11 mouse cellular contexts compared by ENCODE assay signal in the genomic region with DNA sequence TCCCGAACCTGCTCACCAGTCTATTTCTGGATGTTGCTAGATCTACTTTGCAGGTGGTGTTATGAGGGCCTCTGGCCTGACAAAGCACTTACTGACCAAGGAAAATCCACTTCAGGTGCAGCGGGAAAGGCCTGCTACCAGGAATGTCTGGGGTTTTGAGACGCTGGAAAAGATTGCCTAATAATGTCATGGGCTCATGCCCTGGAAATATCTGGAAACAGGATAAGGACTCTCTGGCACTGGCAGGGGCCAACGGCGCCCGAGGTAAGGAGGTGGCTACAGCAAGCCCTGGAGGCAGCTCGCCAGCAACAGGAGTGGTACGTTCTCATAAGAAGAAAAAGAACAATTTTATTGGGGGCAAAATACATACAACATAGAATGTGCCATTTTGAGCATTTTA.
DNase-seq lines count a peak whose midpoint lies in the region; ATAC-seq lines count a peak whose summit lies in the region.
"Had no signal": no experiment of that assay in that cellular context is flagged by ENCODE, and none has a peak within 500 bp of the region (broad histone marks: within the 10 kb centered on the region; RNA-seq: fewer than 3 reads in every experiment).

No protein-coding gene starts in this region.

- peak overlapping the region; percentile 76 for H3K27ac ChIP-seq in heart, embryonic 10.5 days
- peak overlapping the region; percentile 60; the same call in 1 of the 2 replicates for H3K27ac ChIP-seq in embryonic facial prominence, embryonic 15.5 days (replicated peaks)
- H3K27ac ChIP-seq in limb, embryonic 12.5 days, result peak overlapping the region; percentile 57
- no peak overlapping the region for H3K27ac ChIP-seq in intestine, embryonic 16.5 days (ENCODE audit: low read length)
- no peak overlapping the region for H3K27ac ChIP-seq in liver, embryonic 11.5 days (ENCODE audit: low read depth, low read length)
- H3K27ac ChIP-seq: hindbrain, embryonic 15.5 days; neural tube, embryonic 13.5 days had no signal

- intact Hi-C loops in heart, postnatal 14 days (cut with DNase I), result no loop called here

- no peaks in the 10 kb centered on the region for H3K9me3 ChIP-seq in heart, embryonic 10.5 days
- H3K9me3 ChIP-seq in embryonic facial prominence, embryonic 15.5 days (replicated peaks), result no peaks in the 10 kb centered on the region
- H3K9me3 ChIP-seq in limb, embryonic 12.5 days, result no peaks in the 10 kb centered on the region
- H3K9me3 ChIP-seq in intestine, embryonic 16.5 days (ENCODE audit: control insufficient read depth, low read length), result no peaks in the 10 kb centered on the region
- H3K9me3 ChIP-seq in liver, embryonic 11.5 days (ENCODE audit: control insufficient read depth, low read length), result no peaks in the 10 kb centered on the region
- H3K9me3 ChIP-seq: hindbrain, embryonic 15.5 days; neural tube, embryonic 13.5 days had no signal

- no peak overlapping the region for H3K9ac ChIP-seq in embryonic facial prominence, embryonic 15.5 days
- no peak overlapping the region for H3K9ac ChIP-seq in limb, embryonic 12.5 days (replicated peaks)
- no peak overlapping the region for H3K9ac ChIP-seq in intestine, embryonic 16.5 days (ENCODE audit: low read depth, low read length)
- no peak overlapping the region for H3K9ac ChIP-seq in liver, embryonic 11.5 days (ENCODE audit: low read depth, low read length)
- H3K9ac ChIP-seq: hindbrain, embryonic 15.5 days; neural tube, embryonic 13.5 days had no signal

- no peak for ATAC-seq in embryonic facial prominence, embryonic 15.5 days (ENCODE audit: insufficient number of reproducible peaks, low FRiP score, low TSS enrichment, low read depth)
- ATAC-seq in limb, embryonic 12.5 days (ENCODE audit: insufficient number of reproducible peaks, insufficient read depth, low FRiP score, low TSS enrichment, low read depth), result no peak
- ATAC-seq in intestine, embryonic 16.5 days, result no peak
- no peak for ATAC-seq in liver, embryonic 11.5 days (replicated peaks; ENCODE audit: low FRiP score)

- WGBS in heart, embryonic 10.5 days, result 70% methylated on average over 8 of the region's 8 CpGs
- 69% methylated on average over 8 of the region's 8 CpGs for WGBS in embryonic facial prominence, embryonic 15.5 days
- WGBS in limb, embryonic 12.5 days, result 68% methylated on average over 8 of the region's 8 CpGs
- 85% methylated on average over 8 of the region's 8 CpGs for WGBS in intestine, embryonic 16.5 days
- 89% methylated on average over 8 of the region's 8 CpGs for WGBS in liver, embryonic 11.5 days

- H3K27me3 ChIP-seq in heart, embryonic 10.5 days (ENCODE audit: insufficient read depth, poor library complexity, severe bottlenecking), result no peaks in the 10 kb centered on the region
- H3K27me3 ChIP-seq in embryonic facial prominence, embryonic 15.5 days, result no peaks in the 10 kb centered on the region
- H3K27me3 ChIP-seq in limb, embryonic 12.5 days, result no peaks in the 10 kb centered on the region
- no peaks in the 10 kb centered on the region for H3K27me3 ChIP-seq in intestine, embryonic 16.5 days (replicated peaks; ENCODE audit: control insufficient read depth, insufficient read depth, low read length)
- H3K27me3 ChIP-seq in liver, embryonic 11.5 days (replicated peaks; ENCODE audit: control insufficient read depth, insufficient read depth, low read length), result peaks cover 8% of the 10 kb centered on the region; the same call in 1 of the 2 replicates
- H3K27me3 ChIP-seq: hindbrain, embryonic 15.5 days; neural tube, embryonic 13.5 days had no signal

- H3K4me2 ChIP-seq in embryonic facial prominence, embryonic 15.5 days (replicated peaks), result no peak overlapping the region
- H3K4me2 ChIP-seq in limb, embryonic 12.5 days, result no peak overlapping the region
- no peak overlapping the region for H3K4me2 ChIP-seq in intestine, embryonic 16.5 days (ENCODE audit: low read depth, low read length)
- H3K4me2 ChIP-seq in liver, embryonic 11.5 days, result no peak overlapping the region
- H3K4me2 ChIP-seq: hindbrain, embryonic 15.5 days; neural tube, embryonic 13.5 days had no signal

- no peaks in the 10 kb centered on the region for H3K36me3 ChIP-seq in heart, embryonic 10.5 days
- no peaks in the 10 kb centered on the region for H3K36me3 ChIP-seq in embryonic facial prominence, embryonic 15.5 days
- H3K36me3 ChIP-seq in limb, embryonic 12.5 days, result no peaks in the 10 kb centered on the region
- no peaks in the 10 kb centered on the region for H3K36me3 ChIP-seq in intestine, embryonic 16.5 days (ENCODE audit: control insufficient read depth, insufficient read depth, low read length)
- H3K36me3 ChIP-seq in liver, embryonic 11.5 days (ENCODE audit: control insufficient read depth, insufficient read depth, low read length), result no peaks in the 10 kb centered on the region
- H3K36me3 ChIP-seq: hindbrain, embryonic 15.5 days; neural tube, embryonic 13.5 days had no signal

- H3K4me1 ChIP-seq in heart, embryonic 10.5 days, result peaks cover 73% of the 10 kb centered on the region
- peaks cover 77% of the 10 kb centered on the region for H3K4me1 ChIP-seq in embryonic facial prominence, embryonic 15.5 days
- peaks cover 71% of the 10 kb centered on the region for H3K4me1 ChIP-seq in limb, embryonic 12.5 days (replicated peaks)
- H3K4me1 ChIP-seq in intestine, embryonic 16.5 days (ENCODE audit: control insufficient read depth, insufficient read depth, low read length), result peaks cover 29% of the 10 kb centered on the region
- peaks cover 22% of the 10 kb centered on the region for H3K4me1 ChIP-seq in liver, embryonic 11.5 days (replicated peaks; ENCODE audit: control insufficient read depth, insufficient read depth, low read length)

- no peak overlapping the region for H3K4me3 ChIP-seq in heart, embryonic 10.5 days
- no peak overlapping the region for H3K4me3 ChIP-seq in embryonic facial prominence, embryonic 15.5 days (replicated peaks)
- H3K4me3 ChIP-seq in limb, embryonic 12.5 days (replicated peaks), result no peak overlapping the region
- no peak overlapping the region for H3K4me3 ChIP-seq in intestine, embryonic 16.5 days (ENCODE audit: low read length)
- no peak overlapping the region for H3K4me3 ChIP-seq in liver, embryonic 11.5 days (ENCODE audit: low read depth, low read length)
- H3K4me3 ChIP-seq: hindbrain, embryonic 15.5 days; neural tube, embryonic 13.5 days had no signal

- DNase-seq in heart, embryonic 10.5 days (ENCODE audit: low spot score), result no peak
- DNase-seq in heart, postnatal 14 days, result no peak
- DNase-seq in lung, postnatal 25 days (ENCODE audit: low spot score), result peak; percentile 71
- DNase-seq in liver, embryonic 11.5 days (ENCODE audit: low spot score), result no peak
- no peak for DNase-seq in right cerebral cortex, adult 18-20 months
- DNase-seq: midbrain, embryonic 14.5 days had no signal

Comparison
In these comparisons a context has a peak if more than half of its experiments do, and no peak if none do; other contexts are left out.
1. H3K27ac ChIP-seq: peak in heart, embryonic 10.5 days (single experiment), embryonic facial prominence, embryonic 15.5 days (single experiment) and limb, embryonic 12.5 days (single experiment); none in intestine, embryonic 16.5 days (single experiment) and liver, embryonic 11.5 days (single experiment).